Mouse (Mus musculus) left cerebral cortex, postnatal 10 days (tissue): ENCODE measurements around the gene Olfr629. TPM values are rescaled to one million over a fixed set of nuclear protein-coding genes. Genes with fewer than 3 reads are reported as not detected.
"Not testable (repeated sequence)": the region's sequence is repeated elsewhere in the genome, so short reads cannot be mapped to it uniquely, and the experiment has no call there.

Experiments used
- DNase-seq, 2 experiments: peaks; one replicate each; pipeline ENCODE4 v3.0.0; 2021 to 2022; ENCODE audit warnings: low spot score in 2 of 2, mixed read lengths in 1 of 2; ENCODE audit errors: extremely low spot score in 1 of 2
- intact Hi-C: fragments of 180-260 bp; cut with DNase I; formaldehyde crosslinking; loops from one replicate; pipeline ENCODE4 v1.15.1; 2025
- total RNA-seq, 2 experiments: library from RNA; stranded (reverse); gene quantifications; 2 replicates each; pipeline ENCODE4 v1.2.3; 2021

Gene Olfr629
- total RNA-seq: not detected

GRCm38 (mm10) chr7:103744843-103745242 is at the start of gene Olfr629:
Gene Olfr629 (minus strand): TSS chr7:103744943.
- DNase-seq: no peak
- intact Hi-C loops: no loop called here

- DNase-seq: no peak
- intact Hi-C loops: no loop called here
Observed at GRCm38 (mm10) chr7:103792669-103793388, 48.1 kb upstream of the Olfr629 start.

- intact Hi-C loops: no loop called here
- no peak for DNase-seq
Observed at GRCm38 (mm10) chr7:103791721-103792120, 47.0 kb upstream of the Olfr629 start, which contains the start of gene Olfr67. Gene Olfr67 (minus strand): TSS chr7:103791821.

- intact Hi-C loops: no loop called here
Observed at GRCm38 (mm10) chr7:103779598-103779997, 34.9 kb upstream of the Olfr629 start, which contains the start of gene Olfr68. Gene Olfr68 (minus strand): TSS chr7:103779698.

DNA sequence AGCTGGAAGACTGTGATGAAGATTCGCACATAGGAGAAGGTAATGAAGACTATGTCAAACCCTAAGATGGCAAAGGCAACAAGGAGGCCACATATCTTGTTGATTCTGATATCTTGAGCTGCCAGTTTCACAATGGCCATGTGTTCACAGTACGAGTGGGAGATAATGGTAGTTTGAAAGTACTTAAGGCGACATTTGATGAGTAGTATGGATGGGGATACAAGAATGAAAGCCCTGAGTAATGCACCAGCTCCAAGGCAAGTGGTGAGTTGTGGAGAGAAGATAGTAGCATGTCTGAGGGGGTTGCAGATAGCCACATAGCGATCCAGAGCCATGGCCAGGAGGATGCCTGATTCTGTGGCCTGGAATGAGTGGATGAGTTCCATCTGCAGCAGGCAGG is 32.9 kb upstream of the Olfr629 start:
- DNase-seq: not testable (repeated sequence)

More at GRCm38 (mm10) chr7:103779598-103779997, 34.9 kb upstream of the Olfr629 start, which contains the start of gene Olfr68:
- DNase-seq: no peak

GRCm38 (mm10) chr7:103771494-103771893 is 26.8 kb upstream of the Olfr629 start, which contains the start of gene Olfr69:
Gene Olfr69 (minus strand): TSS chr7:103771594.
- no peak for DNase-seq
- intact Hi-C loops: no loop called here

More for the DNA sequence above, 32.9 kb upstream of the Olfr629 start:
- intact Hi-C loops: not testable (repeated sequence)

- DNase-seq, intact Hi-C loops: not testable (repeated sequence)
Observed at GRCm38 (mm10) chr7:103767687-103768086, 22.9 kb upstream of the Olfr629 start.

DNA sequence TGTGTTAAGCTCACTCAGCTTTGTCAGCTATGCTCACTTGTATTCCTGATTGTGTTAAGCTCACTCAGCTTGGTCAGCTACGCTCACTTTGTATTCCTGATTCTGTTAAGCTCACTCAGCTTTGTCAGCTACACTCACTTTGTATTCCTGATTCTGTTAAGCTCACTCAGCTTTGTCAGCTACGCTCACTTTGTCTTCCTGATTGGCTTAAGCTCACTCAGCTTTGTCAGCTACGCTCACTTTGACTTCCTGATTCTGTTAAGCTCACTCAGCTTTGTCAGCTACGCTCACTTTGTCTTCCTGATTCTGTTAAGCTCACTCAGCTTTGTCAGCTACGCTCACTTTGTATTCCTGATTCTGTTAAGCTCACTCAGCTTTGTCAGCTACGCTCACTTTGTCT is 17.5 kb upstream of the Olfr629 start:
- intact Hi-C loops, DNase-seq: not testable (repeated sequence)

DNA sequence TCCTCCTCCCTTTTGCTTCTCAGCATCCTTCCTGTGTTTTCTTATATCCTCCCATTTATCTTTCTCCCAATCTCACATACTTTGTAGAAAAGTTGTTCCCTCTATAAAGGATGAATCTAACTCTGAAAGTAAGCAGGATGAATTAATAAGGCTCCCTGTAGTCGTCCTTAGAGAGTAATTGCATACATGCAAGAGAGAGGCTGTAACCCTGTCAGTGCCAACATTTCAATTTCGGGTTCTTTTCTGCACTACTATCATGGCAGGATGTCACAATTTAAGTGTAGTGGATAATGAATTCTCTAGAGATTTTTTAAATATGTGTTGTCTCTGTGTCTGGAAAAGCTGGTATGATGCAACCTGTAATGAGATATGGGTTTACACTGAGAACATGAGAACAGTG is 12.5 kb upstream of the Olfr629 start, which contains the start of gene Olfr630:
Gene Olfr630, minus strand, starts transcription at position 101 of the 400 bp plus-strand sequence.
- DNase-seq: no peak
- intact Hi-C loops: no loop called here

- intact Hi-C loops: no loop called here
Observed at GRCm38 (mm10) chr7:103730074-103730473, 14.7 kb downstream of the Olfr629 start, which contains the start of gene Olfr628. Gene Olfr628 (plus strand): TSS chr7:103730374.

DNA sequence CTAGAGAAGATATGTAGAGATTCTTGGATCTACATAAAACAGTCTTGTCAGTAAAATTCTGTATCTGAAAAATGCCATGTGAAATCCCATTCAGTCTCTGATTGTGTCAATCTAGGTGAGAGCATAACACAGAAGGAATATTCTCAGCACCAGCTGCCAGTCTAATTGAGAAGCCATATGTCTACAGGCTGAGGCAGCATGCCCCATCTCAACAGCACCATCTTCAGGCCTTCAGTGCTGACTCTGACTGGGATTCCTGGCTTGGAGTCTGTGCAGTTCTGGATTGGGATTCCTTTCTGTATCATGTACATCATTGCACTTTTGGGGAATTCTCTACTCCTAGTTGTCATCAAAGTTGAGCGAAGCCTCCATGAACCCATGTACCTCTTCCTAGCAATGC is 28.3 kb downstream of the Olfr629 start:
- DNase-seq, intact Hi-C loops: not testable (repeated sequence)

More at GRCm38 (mm10) chr7:103730074-103730473, 14.7 kb downstream of the Olfr629 start, which contains the start of gene Olfr628:
- DNase-seq: no peak

GRCm38 (mm10) chr7:103714371-103714770 is 30.4 kb downstream of the Olfr629 start, which contains the start of gene Olfr243:
Gene Olfr243 (plus strand): TSS chr7:103714671.
- no peak for DNase-seq
- intact Hi-C loops: no loop called here

- intact Hi-C loops: no loop called here
- DNase-seq: no peak
Observed at GRCm38 (mm10) chr7:103712024-103712423, 32.7 kb downstream of the Olfr629 start.

GRCm38 (mm10) chr7:103699469-103699868 is 45.3 kb downstream of the Olfr629 start:
- no peak for DNase-seq
- intact Hi-C loops: no loop called here

Other genes starting within 250 kb of the Olfr629 start
- not detected for gene Olfr609, start 246.9 kb downstream of the Olfr629 start, total RNA-seq
- gene Olfr610, start 232.8 kb downstream of the Olfr629 start, total RNA-seq: not detected
- gene Olfr611, start 224.1 kb downstream of the Olfr629 start, total RNA-seq: not detected
- not detected for gene Olfr612, start 202.2 kb downstream of the Olfr629 start, total RNA-seq
- not detected for gene Olfr613, start 196.9 kb downstream of the Olfr629 start, total RNA-seq
- not detected for gene Olfr615, start 188.9 kb downstream of the Olfr629 start, total RNA-seq
- gene Olfr616, start 175.8 kb downstream of the Olfr629 start, total RNA-seq: not detected
- not detected for gene Olfr617, start 171.9 kb downstream of the Olfr629 start, total RNA-seq
- not detected for gene Olfr618, start 154.8 kb downstream of the Olfr629 start, total RNA-seq
- not detected for gene Olfr619, start 144.4 kb downstream of the Olfr629 start, total RNA-seq
- gene Olfr620, start 132.4 kb downstream of the Olfr629 start, total RNA-seq: not detected
- gene Olfr622, start 102.2 kb downstream of the Olfr629 start, total RNA-seq: not detected
- gene Olfr623, start 81.2 kb downstream of the Olfr629 start, total RNA-seq: not detected
- gene Olfr624, start 73.8 kb downstream of the Olfr629 start, total RNA-seq: not detected
- not detected for gene Olfr625-ps1, start 62.2 kb downstream of the Olfr629 start, total RNA-seq
- gene Olfr243, start 30.3 kb downstream of the Olfr629 start, total RNA-seq: not detected
- gene Olfr628, start 14.6 kb downstream of the Olfr629 start, total RNA-seq: not detected
- gene Olfr630, start 12.4 kb upstream of the Olfr629 start, total RNA-seq: not detected
- not detected for gene Olfr69, start 26.7 kb upstream of the Olfr629 start, total RNA-seq
- gene Olfr68, start 34.8 kb upstream of the Olfr629 start, total RNA-seq: not detected
- not detected for gene Olfr67, start 46.9 kb upstream of the Olfr629 start, total RNA-seq
- 100 to 1,000 TPM in 1 of 2 experiments, 10 to 100 TPM in 1; 58.1 to 118 TPM for gene Hbb-bt, start 69.1 kb upstream of the Olfr629 start, total RNA-seq
- 100 to 1,000 TPM; 487 to 924 TPM for gene Hbb-bs, start 83.2 kb upstream of the Olfr629 start, total RNA-seq
- not detected for gene Hbb-bh2, start 95.6 kb upstream of the Olfr629 start, total RNA-seq
- not detected for gene Hbb-bh1, start 98.2 kb upstream of the Olfr629 start, total RNA-seq
- not detected for gene Hbb-y, start 108.3 kb upstream of the Olfr629 start, total RNA-seq
- gene Olfr66, start 141.3 kb upstream of the Olfr629 start, total RNA-seq: not detected
- not detected for gene Olfr64, start 149.5 kb upstream of the Olfr629 start, total RNA-seq
- gene Olfr65, start 158.5 kb upstream of the Olfr629 start, total RNA-seq: under 1 TPM in 1 of 2 experiments, not detected in 1; 0.19 TPM
- not detected for gene Olfr631, start 183.9 kb upstream of the Olfr629 start, total RNA-seq
- gene Olfr632, start 189.4 kb upstream of the Olfr629 start, total RNA-seq: under 1 TPM in 1 of 2 experiments, not detected in 1; 0.26 TPM
- gene Olfr633, start 199.5 kb upstream of the Olfr629 start, total RNA-seq: not detected
- gene Olfr635, start 226.2 kb upstream of the Olfr629 start, total RNA-seq: under 1 TPM; 0.04 to 0.06 TPM